ENCODE assay signal across 8 mouse cellular contexts in genomic region chr13:37993704-37994404, GRCm38 (mm10). TPM values are rescaled to one million over a fixed set of nuclear protein-coding genes. Genes with fewer than 3 reads are reported as not detected.
A peak's percentile ranks its signal among the peaks of the same experiment; 100 is the strongest.
DNase-seq lines count a peak whose midpoint lies in the region; ATAC-seq and TF ChIP-seq lines count a peak whose summit lies in the region.

TSS of gene Ssr1 (minus strand) at chr13:37994217.

- H3K4me3 ChIP-seq in cortical plate, adult 2 months (ENCODE audit: insufficient read depth, low read length), result peak within 1 kb of the TSS; percentile 73
- H3K4me3 ChIP-seq in megakaryocyte, embryonic 14.5 days (replicated peaks), result peak within 1 kb of the TSS; percentile 98

- H3K27me3 ChIP-seq in megakaryocyte, embryonic 14.5 days (replicated peaks), result no peaks in the 10 kb centered on the region

- peak; percentile 95 for ATAC-seq in activated CD4-positive, CD25-positive, alpha-beta regulatory T cell, adult 4 months

- peak; percentile 89 for TF ChIP-seq POLR2A in cortical plate, adult 2 months (IDR thresholded peaks at IDR 0.05; ENCODE audit: extremely low read depth, insufficient read depth, low read length)

- peak within 1 kb of the TSS; percentile 84 for H3K27ac ChIP-seq in cortical plate, adult 2 months (ENCODE audit: insufficient read depth, low read length)

- H3K9me3 ChIP-seq in megakaryocyte, embryonic 14.5 days, result no peaks in the 10 kb centered on the region

- TF ChIP-seq CTCF in cortical plate, adult 2 months (IDR thresholded peaks at IDR 0.05; ENCODE audit: extremely low read depth, insufficient read depth, low read length), result no peak

- H3K4me1 ChIP-seq in cortical plate, adult 2 months (ENCODE audit: control insufficient read depth, insufficient read depth, low read length), result peaks cover 3% of the 10 kb centered on the region
- H3K4me1 ChIP-seq in megakaryocyte, embryonic 14.5 days, result peaks cover 39% of the 10 kb centered on the region

- peak; percentile 94 to 96 for DNase-seq in gastrocnemius, adult 8-10 months (ENCODE audit: low spot score in 2 of 2)
- DNase-seq in hindlimb bud, embryonic 11.5 days (ENCODE audit: extremely low spot score, low read depth, low spot score), result peak; percentile 54
- DNase-seq in left cerebral cortex, adult 8-10 months (ENCODE audit: low spot score in 2 of 2), result peak; percentile 76 to 96
- DNase-seq in right cerebral cortex, postnatal 10 days (ENCODE audit: low spot score in 2 of 2), result peak; percentile 97
- peak; percentile 96 for DNase-seq in urinary bladder, postnatal 25 days (ENCODE audit: low spot score)

- H3K36me3 ChIP-seq in megakaryocyte, embryonic 14.5 days (replicated peaks; ENCODE audit: low read length), result peaks cover 26% of the 10 kb centered on the region

RNA-seq across cellular contexts. Expression of gene Ssr1, which starts in this region (rescaled TPM):
- 100 to 1,000 TPM; 109 to 123 TPM for polyA plus RNA-seq in activated CD4-positive, CD25-positive, alpha-beta regulatory T cell, adult 4 months (2017; shearing (Covaris generic))
- polyA plus RNA-seq in cortical plate, adult 2 months (2012; rRNA removed), result 28.0 and 28.2 TPM in 2 replicates
- total RNA-seq in gastrocnemius, adult 8-10 months (2022), result 10 to 100 TPM; 66.3 to 73.3 (median 69.5) TPM
- 100 to 1,000 TPM in 2 of 4 experiments, 10 to 100 TPM in 2; 96.9 to 110 (median 100) TPM for total RNA-seq in left cerebral cortex, adult 8-10 months (2022)
- polyA plus RNA-seq in megakaryocyte, embryonic 14.5 days (2012; ENCODE audit: insufficient read depth, low replicate concordance), result 3.7 and 29.4 TPM in 2 replicates

Comparison
In these comparisons a context has a peak if more than half of its experiments do, and no peak if none do; other contexts are left out.
1. Peak in every context shown above with its lines: DNase-seq, ATAC-seq, H3K4me3 ChIP-seq and H3K27ac ChIP-seq.